In genomic region chr4:43559519-43560242, GRCm38 (mm10) we compare ENCODE assay signal across 8 mouse cellular contexts. TPM values are rescaled to one million over a fixed set of nuclear protein-coding genes. Genes with fewer than 3 reads are reported as not detected.
DNase-seq lines count a peak whose midpoint lies in the region; ATAC-seq and TF ChIP-seq lines count a peak whose summit lies in the region.

No protein-coding gene starts in this region.

- ATAC-seq in forebrain, embryonic 12.5 days (ENCODE audit: low FRiP score): no peak
- ATAC-seq in forebrain, embryonic 14.5 days: no peak
- no peak for ATAC-seq in liver, embryonic 13.5 days (ENCODE audit: low read depth)
- no peak for ATAC-seq in stomach, postnatal 0 days (ENCODE audit: low FRiP score, low TSS enrichment)

- no peaks in the 10 kb centered on the region for H3K27me3 ChIP-seq in forebrain, embryonic 12.5 days
- H3K27me3 ChIP-seq in forebrain, embryonic 14.5 days (replicated peaks; ENCODE audit: control insufficient read depth, insufficient read depth, low read length): no peaks in the 10 kb centered on the region
- no peaks in the 10 kb centered on the region for H3K27me3 ChIP-seq in testis, adult 2 months (ENCODE audit: control insufficient read depth, insufficient read depth, low read length)
- H3K27me3 ChIP-seq in liver, embryonic 13.5 days: no peaks in the 10 kb centered on the region
- H3K27me3 ChIP-seq in stomach, postnatal 0 days (ENCODE audit: control insufficient read depth, insufficient read depth, low read length): no peaks in the 10 kb centered on the region

- DNase-seq in forebrain, embryonic 14.5 days (ENCODE audit: low spot score): no peak
- no peak for DNase-seq in testis, postnatal 10 days (ENCODE audit: low spot score)
- DNase-seq in liver, embryonic 13.5 days: no peak
- no peak for DNase-seq in stomach, postnatal 0 days (ENCODE audit: low spot score)
- DNase-seq in embryo, embryonic 10 days (ENCODE audit: low spot score): no peak
- DNase-seq in adipocyte (ENCODE audit: low spot score): no peak

- WGBS in forebrain, embryonic 12.5 days: 85% methylated on average over 13 of the region's 13 CpGs
- WGBS in forebrain, embryonic 14.5 days: 87% methylated on average over 13 of the region's 13 CpGs
- 20% methylated on average over 13 of the region's 13 CpGs for WGBS in liver, embryonic 13.5 days (ENCODE audit: insufficient replicate concordance)
- 53% methylated on average over 13 of the region's 13 CpGs for WGBS in stomach, postnatal 0 days

- H3K4me1 ChIP-seq in forebrain, embryonic 12.5 days: peaks cover 58% of the 10 kb centered on the region
- peaks cover 21% of the 10 kb centered on the region for H3K4me1 ChIP-seq in forebrain, embryonic 14.5 days (ENCODE audit: control insufficient read depth, insufficient read depth, low read length)
- H3K4me1 ChIP-seq in testis, adult 2 months (ENCODE audit: control insufficient read depth, insufficient read depth, low read length): peaks cover 13% of the 10 kb centered on the region
- peaks cover 64% of the 10 kb centered on the region for H3K4me1 ChIP-seq in liver, embryonic 13.5 days (replicated peaks)
- H3K4me1 ChIP-seq in stomach, postnatal 0 days (replicated peaks; ENCODE audit: control insufficient read depth, insufficient read depth): peaks cover 21% of the 10 kb centered on the region

- peak overlapping the region; percentile 42 for H3K9ac ChIP-seq in forebrain, embryonic 12.5 days
- H3K9ac ChIP-seq in forebrain, embryonic 14.5 days (ENCODE audit: low read length): no peak overlapping the region
- H3K9ac ChIP-seq in liver, embryonic 13.5 days: peak overlapping the region; percentile 89
- peak overlapping the region; percentile 96 for H3K9ac ChIP-seq in stomach, postnatal 0 days (ENCODE audit: low read length)

- no peak for TF ChIP-seq EP300 in stomach, postnatal 0 days (optimal IDR thresholded peaks at IDR 0.05)

- TF ChIP-seq CTCF in testis, adult 2 months (IDR thresholded peaks at IDR 0.05; ENCODE audit: control insufficient read depth, insufficient read depth, insufficient replicate concordance, low read depth, low read length): no peak
- no peak for TF ChIP-seq CTCF in stomach, postnatal 0 days (IDR thresholded peaks at IDR 0.05; ENCODE audit: low read depth)

- H3K9me3 ChIP-seq in forebrain, embryonic 12.5 days: no peaks in the 10 kb centered on the region
- no peaks in the 10 kb centered on the region for H3K9me3 ChIP-seq in forebrain, embryonic 14.5 days (replicated peaks; ENCODE audit: control insufficient read depth, low read length)
- H3K9me3 ChIP-seq in liver, embryonic 13.5 days (replicated peaks): no peaks in the 10 kb centered on the region
- H3K9me3 ChIP-seq in stomach, postnatal 0 days (ENCODE audit: control insufficient read depth, low read length): no peaks in the 10 kb centered on the region

- 0 out of 2 replicates have a peak overlapping the region, but pooled peaks have one; percentile 86 for H3K4me2 ChIP-seq in forebrain, embryonic 12.5 days
- H3K4me2 ChIP-seq in forebrain, embryonic 14.5 days (ENCODE audit: low read length): no peak overlapping the region
- H3K4me2 ChIP-seq in liver, embryonic 13.5 days: peak overlapping the region; percentile 89
- H3K4me2 ChIP-seq in stomach, postnatal 0 days (replicated peaks; ENCODE audit: low read depth): peak overlapping the region; percentile 60

- TF ChIP-seq POLR2A in testis, adult 2 months (IDR thresholded peaks at IDR 0.05; ENCODE audit: control insufficient read depth, low read depth, low read length): no peak

- H3K4me3 ChIP-seq in forebrain, embryonic 12.5 days (replicated peaks): no peak overlapping the region
- no peak overlapping the region for H3K4me3 ChIP-seq in forebrain, embryonic 14.5 days (ENCODE audit: low read depth, low read length)
- no peak overlapping the region for H3K4me3 ChIP-seq in testis, adult 2 months (ENCODE audit: control insufficient read depth, low read depth, low read length)
- H3K4me3 ChIP-seq in liver, embryonic 13.5 days (replicated peaks): peak overlapping the region; percentile 72
- peak overlapping the region; percentile 88 for H3K4me3 ChIP-seq in stomach, postnatal 0 days (ENCODE audit: low read depth, low read length)

- 0 out of 2 replicates have a peak overlapping the region, but pooled peaks have one; percentile 13 for H3K27ac ChIP-seq in forebrain, embryonic 12.5 days
- no peak overlapping the region for H3K27ac ChIP-seq in forebrain, embryonic 14.5 days (ENCODE audit: low read depth, low read length)
- H3K27ac ChIP-seq in testis, adult 2 months (ENCODE audit: control insufficient read depth, insufficient read depth, low read depth, low read length): peak overlapping the region; percentile 35; the same call in 1 of the 2 replicates
- peak overlapping the region; percentile 99 for H3K27ac ChIP-seq in liver, embryonic 13.5 days
- peak overlapping the region; percentile 100 for H3K27ac ChIP-seq in stomach, postnatal 0 days (replicated peaks)

- H3K36me3 ChIP-seq in forebrain, embryonic 12.5 days (replicated peaks): peaks cover 28% of the 10 kb centered on the region
- peaks cover 24% of the 10 kb centered on the region for H3K36me3 ChIP-seq in forebrain, embryonic 14.5 days (ENCODE audit: control insufficient read depth, insufficient read depth, low read length)
- peaks cover 2% of the 10 kb centered on the region for H3K36me3 ChIP-seq in testis, adult 2 months (ENCODE audit: control insufficient read depth, insufficient read depth, low read length)
- H3K36me3 ChIP-seq in liver, embryonic 13.5 days: peaks cover 37% of the 10 kb centered on the region
- peaks cover 14% of the 10 kb centered on the region for H3K36me3 ChIP-seq in stomach, postnatal 0 days (ENCODE audit: control insufficient read depth, insufficient read depth, low read length)

RNA-seq across cellular contexts. Expression of gene Creb3, which starts 2.5 kb away (rescaled TPM):
- 45.3 and 46.2 TPM in 2 replicates for polyA plus RNA-seq in forebrain, embryonic 12.5 days (2016; fragmentation: Nextera tagmentation; extraction: Ambion mirVana)
- polyA plus RNA-seq in forebrain, embryonic 14.5 days (2014; fragmentation: Nextera tagmentation; extraction: Ambion mirVana): 88.3 and 88.4 TPM in 2 replicates
- 27.9 and 35.0 TPM in 2 replicates for polyA plus RNA-seq in testis, adult 2 months (2012; rRNA removed)
- polyA plus RNA-seq in liver, embryonic 13.5 days (2015; fragmentation: Nextera tagmentation; extraction: Ambion mirVana): 20.6 and 21.9 TPM in 2 replicates
- 85.6 and 89.2 TPM in 2 replicates for polyA plus RNA-seq in stomach, postnatal 0 days (2015; fragmentation: Nextera tagmentation; extraction: Ambion mirVana)

RNA-seq across cellular contexts. Expression of gene Tln1, which starts 2.8 kb away (rescaled TPM):
- polyA plus RNA-seq in forebrain, embryonic 12.5 days (2016; fragmentation: Nextera tagmentation; extraction: Ambion mirVana): 54.5 and 55.9 TPM in 2 replicates
- 50.1 and 50.4 TPM in 2 replicates for polyA plus RNA-seq in forebrain, embryonic 14.5 days (2014; fragmentation: Nextera tagmentation; extraction: Ambion mirVana)
- polyA plus RNA-seq in testis, adult 2 months (2012; rRNA removed): 44.9 and 51.8 TPM in 2 replicates
- 38.6 and 42.4 TPM in 2 replicates for polyA plus RNA-seq in liver, embryonic 13.5 days (2015; fragmentation: Nextera tagmentation; extraction: Ambion mirVana)
- polyA plus RNA-seq in stomach, postnatal 0 days (2015; fragmentation: Nextera tagmentation; extraction: Ambion mirVana): 42.7 and 60.3 TPM in 2 replicates

RNA-seq across cellular contexts. Expression of gene Rgp1, which starts 18.8 kb away (rescaled TPM):
- 29.9 and 30.9 TPM in 2 replicates for polyA plus RNA-seq in forebrain, embryonic 12.5 days (2016; fragmentation: Nextera tagmentation; extraction: Ambion mirVana)
- 10.4 and 22.2 TPM in 2 replicates for polyA plus RNA-seq in forebrain, embryonic 14.5 days (2014; fragmentation: Nextera tagmentation; extraction: Ambion mirVana)
- polyA plus RNA-seq in testis, adult 2 months (2012; rRNA removed): 36.8 and 37.6 TPM in 2 replicates
- 13.8 and 15.1 TPM in 2 replicates for polyA plus RNA-seq in liver, embryonic 13.5 days (2015; fragmentation: Nextera tagmentation; extraction: Ambion mirVana)
- polyA plus RNA-seq in stomach, postnatal 0 days (2015; fragmentation: Nextera tagmentation; extraction: Ambion mirVana): 11.7 and 13.0 TPM in 2 replicates

RNA-seq across cellular contexts. Expression of gene Gba2, which starts 19.0 kb away (rescaled TPM):
- 43.7 and 48.2 TPM in 2 replicates for polyA plus RNA-seq in forebrain, embryonic 12.5 days (2016; fragmentation: Nextera tagmentation; extraction: Ambion mirVana)
- 39.2 and 42.3 TPM in 2 replicates for polyA plus RNA-seq in forebrain, embryonic 14.5 days (2014; fragmentation: Nextera tagmentation; extraction: Ambion mirVana)
- polyA plus RNA-seq in testis, adult 2 months (2012; rRNA removed): 61.0 and 65.0 TPM in 2 replicates
- 16.5 and 18.1 TPM in 2 replicates for polyA plus RNA-seq in liver, embryonic 13.5 days (2015; fragmentation: Nextera tagmentation; extraction: Ambion mirVana)
- polyA plus RNA-seq in stomach, postnatal 0 days (2015; fragmentation: Nextera tagmentation; extraction: Ambion mirVana): 25.0 and 26.1 TPM in 2 replicates

RNA-seq across cellular contexts. Expression of gene Msmp, which starts 24.6 kb away (rescaled TPM):
- 0.89 and 3.5 TPM in 2 replicates for polyA plus RNA-seq in forebrain, embryonic 12.5 days (2016; fragmentation: Nextera tagmentation; extraction: Ambion mirVana)
- 0.37 TPM in 1 of 2 replicates, not detected in the other for polyA plus RNA-seq in forebrain, embryonic 14.5 days (2014; fragmentation: Nextera tagmentation; extraction: Ambion mirVana)
- 0.83 and 1.1 TPM in 2 replicates for polyA plus RNA-seq in testis, adult 2 months (2012; rRNA removed)
- polyA plus RNA-seq in liver, embryonic 13.5 days (2015; fragmentation: Nextera tagmentation; extraction: Ambion mirVana): 0.60 TPM in 1 of 2 replicates, not detected in the other
- polyA plus RNA-seq in stomach, postnatal 0 days (2015; fragmentation: Nextera tagmentation; extraction: Ambion mirVana): 0.25 and 0.34 TPM in 2 replicates

Comparison
In these comparisons a context has a peak if more than half of its experiments do, and no peak if none do; other contexts are left out.
1. H3K4me3 ChIP-seq: peak in liver, embryonic 13.5 days (single experiment) and stomach, postnatal 0 days (single experiment); none in forebrain, embryonic 12.5 days (single experiment), forebrain, embryonic 14.5 days (single experiment) and testis, adult 2 months (single experiment).